Mouse (Mus musculus) left cerebral cortex, adult 2 months (tissue): ENCODE measurements around the gene Nt5c1b. TPM values are rescaled to one million over a fixed set of nuclear protein-coding genes. Genes with fewer than 3 reads are reported as not detected.

Experiments
- DNase-seq, 2 experiments: peaks; one replicate each; pipeline ENCODE4 v3.0.0; 2021 to 2022; ENCODE audit warnings: low spot score in 2 of 2, mixed read lengths in 1 of 2; ENCODE audit errors: extremely low spot score in 1 of 2
- H3K27ac ChIP-seq: fragments of 200-600 bp; 2 replicates; pipeline ENCODE4 v1.8.1; 2022
- H3K4me3 ChIP-seq: fragments of 200-600 bp; 2 replicates; pipeline ENCODE4 v1.8.1; 2022
- CTCF ChIP-seq: fragments of 200-600 bp; IDR thresholded peaks from 2 replicates; pipeline ENCODE4 v1.8.1; 2022; ENCODE audit warnings: antibody characterized with exemption, mild to moderate bottlenecking, moderate library complexity
- intact Hi-C: fragments of 180-260 bp; cut with DNase I; formaldehyde crosslinking; loops from one replicate; pipeline ENCODE4 v1.15.1; 2025
- long read RNA-seq, 2 experiments: library from polyadenylated mRNA; stranded (forward); transcript quantifications; one replicate each; pipeline ENCODE4 v2.0.0; 2021; ENCODE audit warnings: borderline mapping rate in 2 of 2
- total RNA-seq, 2 experiments: library from RNA; stranded (reverse); gene quantifications; 2 replicates each; pipeline ENCODE4 v1.2.3; 2021

Gene Nt5c1b
- not detected for total RNA-seq
- long read RNA-seq, experiment 1: 0 reads
- long read RNA-seq, experiment 2: 0 reads

DNA sequence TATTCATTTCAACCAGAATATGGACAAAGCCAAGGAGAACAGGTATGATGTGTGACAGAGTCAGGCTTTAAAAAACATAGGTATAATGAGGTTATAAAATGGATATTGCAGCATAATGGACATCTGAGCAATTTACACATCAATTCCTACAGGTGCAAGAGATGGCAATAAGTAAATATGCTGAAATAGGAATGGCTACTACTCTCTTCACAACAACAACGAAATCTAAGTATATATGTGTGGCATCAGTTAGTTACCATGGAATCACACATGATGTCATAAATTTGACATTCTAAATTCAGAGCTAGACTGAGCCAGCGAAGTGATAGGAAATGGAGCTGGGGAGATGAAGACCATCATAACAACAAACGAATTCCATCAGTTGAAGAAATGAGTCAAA lies at the start of gene Nt5c1b:
TSS of gene Nt5c1b (plus strand) at position 301 of the 400 bp plus-strand sequence.
- Histone ChIP-seq H3K4me3 (no peak within 1 kb of the TSS), H3K27ac (no peak within 1 kb of the TSS)
- no peak for TF ChIP-seq CTCF
- no peak for DNase-seq
- intact Hi-C loops: no loop called here

DNA sequence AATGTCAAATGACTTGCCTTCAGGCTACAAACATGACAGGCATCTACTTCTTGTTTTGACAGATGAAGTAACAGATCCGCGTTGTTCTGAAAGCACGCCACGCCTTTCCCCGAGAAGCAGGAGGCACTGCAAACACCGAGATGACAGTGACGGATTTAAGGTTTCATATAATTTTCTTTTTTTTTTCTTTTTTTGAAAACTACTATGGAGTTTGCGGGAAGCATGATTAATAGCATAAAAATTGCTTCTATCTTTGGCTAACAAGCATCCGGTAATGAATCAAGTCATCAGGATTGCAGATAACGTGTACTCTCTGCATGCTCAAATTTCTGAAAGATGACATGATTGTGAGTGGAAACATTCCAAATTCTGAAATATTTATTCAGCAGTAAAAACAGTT lies 42.1 kb upstream of the Nt5c1b start:
- no peak for DNase-seq

DNA sequence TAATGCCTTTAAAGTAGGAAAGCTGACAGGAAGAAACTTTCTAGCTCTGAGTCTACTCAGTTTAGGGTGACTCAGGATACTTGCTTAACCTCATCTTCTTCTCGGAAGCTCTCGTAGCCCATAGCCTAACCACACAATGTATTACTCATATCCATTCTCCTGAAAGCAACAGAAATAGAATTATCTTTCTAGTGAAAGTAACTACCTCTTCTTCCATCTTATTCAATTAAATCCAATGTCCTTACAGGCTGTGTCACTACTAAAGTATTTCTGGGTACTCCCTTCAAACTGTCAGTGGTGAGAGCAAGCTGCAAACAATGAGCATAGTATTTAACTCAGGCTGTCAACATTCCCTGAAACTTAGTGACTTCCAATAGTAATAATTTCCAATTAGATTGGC lies 40.3 kb upstream of the Nt5c1b start:
- intact Hi-C loops: no loop called here
- no peak for DNase-seq
- no peak overlapping the region for H3K4me3 ChIP-seq
- no peak overlapping the region for H3K27ac ChIP-seq
- TF ChIP-seq CTCF: no peak

More for the DNA sequence above, 42.1 kb upstream of the Nt5c1b start:
- H3K4me3 ChIP-seq: no peak overlapping the region
- TF ChIP-seq CTCF: no peak
- H3K27ac ChIP-seq: no peak overlapping the region
- intact Hi-C loops: no loop called here

DNA sequence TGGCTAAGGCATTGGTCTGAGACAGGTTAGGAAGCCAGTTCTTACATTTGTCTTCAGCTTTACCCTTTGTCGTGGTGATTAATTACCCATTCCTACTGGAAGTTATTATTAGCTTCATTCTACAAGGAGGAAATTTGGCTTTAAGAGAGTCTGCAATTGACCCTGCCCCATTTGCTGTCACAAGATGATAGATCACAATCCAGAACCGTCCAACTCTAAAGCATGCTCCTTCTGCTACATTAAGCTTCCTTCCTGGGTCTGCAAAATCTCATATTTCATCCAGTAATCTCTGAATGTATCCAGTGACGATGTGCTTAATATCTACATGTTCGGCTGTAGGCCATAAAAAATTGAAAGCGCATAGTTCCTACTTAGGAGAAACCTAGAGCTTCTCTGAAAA lies 29.2 kb upstream of the Nt5c1b start:
- no peak for DNase-seq
- intact Hi-C loops: no loop called here
- Histone ChIP-seq H3K27ac (no peak overlapping the region), H3K4me3 (no peak overlapping the region)
- TF ChIP-seq CTCF: no peak

DNA sequence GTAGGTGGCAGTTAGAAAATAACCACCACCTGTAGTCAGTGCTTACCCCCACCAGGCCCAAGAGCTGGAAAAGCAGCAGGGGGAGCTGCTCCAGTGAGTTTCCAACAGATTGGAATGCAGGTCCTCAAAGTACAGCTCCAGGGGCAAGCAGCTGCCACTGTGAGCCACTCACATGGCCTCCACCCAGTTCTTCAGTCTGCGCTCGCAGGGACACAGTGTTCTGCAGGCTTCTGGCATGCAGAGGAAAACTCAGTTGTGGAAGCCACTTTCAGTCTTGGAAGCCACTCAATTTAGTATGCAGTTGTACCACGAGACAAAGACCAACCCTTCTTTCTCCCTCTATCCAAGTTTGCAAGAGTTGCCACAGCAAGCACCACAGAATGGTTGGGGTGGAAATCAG lies 19.1 kb upstream of the Nt5c1b start:
- H3K4me3 ChIP-seq: no peak overlapping the region
- intact Hi-C loops: no loop called here
- no peak for TF ChIP-seq CTCF
- no peak overlapping the region for H3K27ac ChIP-seq
- no peak for DNase-seq

DNA sequence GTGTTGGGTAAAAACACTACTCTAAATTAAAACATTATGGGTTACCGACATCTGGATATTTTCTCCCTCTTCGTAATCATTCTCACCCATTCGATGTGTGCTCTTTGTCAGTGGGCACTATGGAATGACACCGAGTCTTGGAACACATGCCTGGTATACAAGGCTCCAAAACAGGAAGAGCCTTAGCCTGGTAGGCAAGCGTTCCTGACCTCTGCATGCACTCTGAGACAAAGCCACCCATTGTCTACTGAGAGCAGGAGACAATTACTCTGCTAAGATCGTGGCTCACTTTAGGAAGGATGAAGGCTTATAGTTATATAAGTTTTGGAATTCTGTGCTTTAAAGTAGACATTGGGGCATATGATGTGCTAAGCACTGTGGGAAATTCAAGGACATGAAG lies 12.0 kb upstream of the Nt5c1b start:
- intact Hi-C loops: no loop called here
- no peak for TF ChIP-seq CTCF
- no peak for DNase-seq
- no peak overlapping the region for H3K27ac ChIP-seq
- H3K4me3 ChIP-seq: no peak overlapping the region

DNA sequence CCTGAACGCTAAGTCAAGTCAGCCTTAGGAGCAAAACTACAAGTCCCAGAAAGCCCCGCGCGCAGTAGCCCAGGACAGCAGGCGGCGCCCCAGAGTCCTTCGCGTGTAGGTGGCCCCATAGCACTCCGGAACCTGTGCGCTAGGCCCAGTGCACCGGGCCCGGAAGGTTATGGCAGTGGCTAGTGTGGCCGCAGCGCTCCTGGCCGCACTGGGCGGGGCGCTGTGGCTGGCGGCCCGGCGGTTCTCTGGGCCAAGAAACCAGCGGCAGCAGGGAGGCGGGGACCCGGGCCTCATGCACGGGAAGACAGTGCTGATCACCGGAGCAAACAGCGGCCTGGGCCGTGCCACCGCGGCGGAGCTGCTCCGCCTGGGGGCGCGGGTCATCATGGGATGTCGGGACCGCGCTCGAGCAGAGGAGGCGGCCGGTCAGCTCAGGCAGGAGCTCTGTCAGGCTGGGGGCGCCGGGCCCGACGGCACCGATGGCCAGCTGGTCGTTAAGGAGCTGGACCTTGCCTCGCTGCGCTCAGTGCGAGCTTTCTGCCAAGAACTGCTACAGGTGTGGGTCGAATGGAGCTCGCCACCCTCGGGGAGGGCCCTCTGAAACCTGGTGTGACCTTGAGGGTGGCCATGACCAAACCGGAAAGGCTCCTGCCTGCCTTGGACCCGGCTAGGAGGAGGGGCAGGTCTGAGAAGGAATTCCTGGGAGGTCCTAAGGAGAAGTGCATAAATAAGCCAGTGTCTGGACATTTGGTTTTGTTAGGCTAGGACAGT lies 21.1 kb downstream of the Nt5c1b start, which contains the start of gene Rdh14:
TSS of gene Rdh14 (plus strand) at position 102 of the 771 bp plus-strand sequence.
- Histone ChIP-seq H3K27ac (peak within 1 kb of the TSS; percentile 97), H3K4me3 (peak within 1 kb of the TSS; percentile 86)
- peak; percentile 78 for TF ChIP-seq CTCF
- peak; percentile 96 to 97 for DNase-seq
- intact Hi-C loops: loop anchor here (5.0 kb wide), 2 partner anchors 876 to 1359 kb away; partner anchors contain the start of genes Gen1 and Smc6

DNA sequence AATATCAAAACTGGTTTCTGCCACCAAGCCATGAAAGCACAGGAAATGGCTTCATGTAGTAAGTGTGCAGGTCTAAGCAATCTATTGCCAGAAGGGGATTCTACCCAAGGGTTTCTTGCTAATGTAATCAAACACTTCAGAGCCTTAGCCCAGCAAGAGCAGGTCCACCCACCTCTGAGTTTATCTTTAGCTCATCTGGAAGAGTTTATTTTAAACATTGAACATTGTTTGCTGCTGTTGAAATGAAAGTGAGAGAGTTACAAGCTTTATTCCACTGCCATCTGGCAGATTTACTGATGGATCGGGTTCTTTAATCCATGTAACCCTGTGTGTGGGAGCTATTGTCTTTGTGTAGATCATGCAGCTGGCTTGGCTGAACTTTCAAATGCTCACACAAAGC lies 31.0 kb downstream of the Nt5c1b start:
- Histone ChIP-seq H3K27ac (no peak overlapping the region; the same call in 1 of the 2 replicates), H3K4me3 (no peak overlapping the region)
- no peak for TF ChIP-seq CTCF
- intact Hi-C loops: no loop called here
- no peak for DNase-seq

DNA sequence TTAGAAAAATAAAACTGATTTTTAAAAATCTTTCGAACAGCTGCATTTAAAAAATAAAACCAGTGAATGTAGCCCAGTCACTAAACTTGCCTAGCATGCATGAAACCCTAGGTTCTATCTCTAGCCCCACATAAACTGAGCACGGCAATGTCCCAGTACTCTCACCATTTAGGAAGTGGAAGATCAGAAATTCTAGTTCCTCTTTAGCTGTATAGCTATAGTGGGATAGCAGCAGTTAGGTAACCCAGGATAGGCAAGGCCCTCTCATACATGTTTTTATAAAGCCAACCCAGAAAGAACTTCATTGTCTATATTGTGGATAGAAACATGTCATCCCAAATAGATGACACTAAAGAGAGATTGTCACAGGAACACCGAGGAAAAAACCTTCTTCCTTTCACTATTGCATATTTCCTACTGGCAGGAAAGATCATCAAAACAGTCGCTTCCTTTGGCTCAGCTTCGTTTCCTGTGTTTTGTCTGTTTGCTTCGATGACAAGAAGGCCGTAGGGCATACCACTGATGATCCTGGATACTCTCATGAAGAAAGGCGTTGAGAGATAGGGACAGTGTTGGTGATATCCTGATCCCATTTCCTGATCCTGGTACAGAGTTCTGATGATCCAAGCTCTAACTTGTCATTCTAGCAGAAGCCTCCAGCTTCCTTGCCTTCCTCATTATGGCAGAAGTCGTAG lies 32.8 kb downstream of the Nt5c1b start:
- Histone ChIP-seq H3K27ac (no peak overlapping the region), H3K4me3 (no peak overlapping the region)
- no peak for TF ChIP-seq CTCF
- DNase-seq: no peak
- intact Hi-C loops: no loop called here

DNA sequence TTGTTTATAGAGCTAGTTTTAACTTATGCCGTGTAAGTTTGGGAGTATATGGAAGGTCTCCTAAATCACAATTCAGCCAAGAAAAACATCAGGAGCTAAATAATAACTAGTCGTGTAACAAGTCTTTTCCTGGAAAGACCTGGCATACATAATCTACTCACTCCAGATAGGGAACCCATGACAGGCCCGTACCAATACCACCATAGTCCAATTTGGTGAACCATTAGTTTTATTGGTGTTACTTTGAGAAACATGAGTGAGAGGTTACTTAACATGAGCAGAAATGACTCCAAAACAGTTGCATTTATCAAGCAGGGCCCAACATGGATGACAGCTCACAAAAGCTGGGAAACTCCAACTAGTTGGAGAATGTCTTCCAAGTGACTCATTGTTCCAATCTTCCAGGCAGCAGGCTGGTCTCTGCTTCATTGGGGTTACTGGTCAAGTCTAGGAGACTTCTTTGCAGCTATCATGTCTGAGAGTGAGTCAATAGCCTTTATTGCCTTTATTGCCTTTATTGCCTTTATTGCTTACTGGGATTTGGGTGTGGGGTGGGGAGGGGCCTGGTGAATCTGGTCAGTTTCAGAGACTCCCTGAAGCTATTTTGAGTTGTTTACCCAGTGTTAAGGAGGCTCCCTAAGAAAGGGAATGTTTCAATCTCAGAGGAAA lies 40.9 kb downstream of the Nt5c1b start:
- no peak for DNase-seq
- intact Hi-C loops: no loop called here
- Histone ChIP-seq H3K27ac (no peak overlapping the region), H3K4me3 (no peak overlapping the region)
- no peak for TF ChIP-seq CTCF

DNA sequence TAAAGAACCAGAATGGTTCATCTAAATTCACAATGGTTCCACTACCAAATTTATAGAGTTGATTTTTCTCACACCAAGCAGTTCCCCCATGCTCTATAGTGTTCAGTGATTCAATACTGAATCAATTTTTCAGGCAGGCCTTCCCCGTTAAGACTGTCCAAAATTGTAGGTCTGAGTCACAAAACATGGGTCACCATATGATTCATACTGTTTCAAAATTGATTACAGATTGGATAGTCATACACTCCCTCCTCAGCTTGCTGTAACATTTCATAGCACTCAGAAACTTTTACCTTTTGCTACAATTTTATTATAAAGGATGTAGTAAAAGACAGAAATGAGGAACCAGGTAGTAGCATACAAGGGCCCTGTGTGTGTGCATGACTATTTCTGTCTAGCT lies 41.7 kb downstream of the Nt5c1b start:
- H3K4me3 ChIP-seq: no peak overlapping the region
- no peak for TF ChIP-seq CTCF
- H3K27ac ChIP-seq: no peak overlapping the region
- intact Hi-C loops: no loop called here
- no peak for DNase-seq

DNA sequence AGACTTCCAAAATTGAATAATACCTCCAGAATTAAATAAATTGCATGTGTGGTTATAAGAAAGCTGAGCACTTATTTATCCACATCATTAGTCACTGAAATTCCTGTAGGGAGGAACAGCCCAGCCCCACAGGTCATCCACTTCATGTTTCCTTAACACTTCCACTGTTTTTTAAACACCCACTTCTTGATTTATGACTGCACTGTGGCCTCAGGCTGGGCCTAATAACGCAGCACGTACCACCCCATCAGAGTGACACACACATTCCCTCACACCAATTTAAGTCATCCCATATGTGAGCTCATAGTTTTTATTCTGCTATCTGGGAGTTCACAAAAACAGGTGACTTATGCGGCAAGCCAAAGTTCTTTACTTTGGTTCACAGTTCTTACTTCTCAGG lies 52.6 kb downstream of the Nt5c1b start:
- DNase-seq: no peak
- intact Hi-C loops: no loop called here
- no peak for TF ChIP-seq CTCF
- Histone ChIP-seq H3K4me3 (no peak overlapping the region), H3K27ac (no peak overlapping the region)
